Mouse (Mus musculus) gastrocnemius, postnatal 10 days (tissue): ENCODE results near the gene Evl. TPM values are rescaled to one million over a fixed set of nuclear protein-coding genes. Genes with fewer than 3 reads are reported as not detected.
"Not testable (repeated sequence)": the region's sequence is repeated elsewhere in the genome, so short reads cannot be mapped to it uniquely, and the experiment has no call there.

Source experiments
- DNase-seq: peaks from one replicate; pipeline ENCODE4 v3.0.0; 2021; ENCODE audit warnings: mixed read lengths
- total RNA-seq, 2 experiments: library from RNA; stranded (reverse); gene quantifications; 2 replicates each; pipeline ENCODE4 v1.2.3; 2021

Evl gene
- total RNA-seq, 2 experiments from 2014 or later = 46.3 to 55.1 TPM

GRCm38 (mm10) chr12:108698697-108699471 lies 144.4 kb downstream of the Evl start:
- DNase-seq = no peak

- DNase-seq = no peak
Measured at GRCm38 (mm10) chr12:108699576-108699975, 145.1 kb downstream of the Evl start.

- no peak for DNase-seq
Measured at GRCm38 (mm10) chr12:108700037-108700436, 145.5 kb downstream of the Evl start.

- no peak for DNase-seq
Measured at GRCm38 (mm10) chr12:108701221-108701620, 146.7 kb downstream of the Evl start.

GRCm38 (mm10) chr12:108702185-108702584 lies 147.7 kb downstream of the Evl start, which contains the start of gene Degs2:
Gene Degs2 (minus strand): TSS chr12:108702315.
- no peak for DNase-seq

- DNase-seq = no peak
Measured at GRCm38 (mm10) chr12:108705486-108705885, 151.0 kb downstream of the Evl start.

GRCm38 (mm10) chr12:108706129-108706528 lies 151.6 kb downstream of the Evl start:
- DNase-seq = no peak

GRCm38 (mm10) chr12:108709386-108709785 lies 154.9 kb downstream of the Evl start:
- no peak for DNase-seq

GRCm38 (mm10) chr12:108709964-108710765 lies 155.6 kb downstream of the Evl start:
- DNase-seq = no peak

- no peak for DNase-seq
Measured at GRCm38 (mm10) chr12:108710861-108711615, 156.5 kb downstream of the Evl start.

- no peak for DNase-seq
Measured at GRCm38 (mm10) chr12:108712481-108712880, 158.0 kb downstream of the Evl start.

- not testable (repeated sequence) for DNase-seq
Measured at GRCm38 (mm10) chr12:108713972-108714371, 159.5 kb downstream of the Evl start.

GRCm38 (mm10) chr12:108715854-108716253 lies 161.3 kb downstream of the Evl start:
- no peak for DNase-seq

GRCm38 (mm10) chr12:108718485-108718884 lies 164.0 kb downstream of the Evl start:
- DNase-seq = no peak

- DNase-seq = no peak
Measured at GRCm38 (mm10) chr12:108722464-108722863, 167.9 kb downstream of the Evl start.

- DNase-seq = no peak
Measured at GRCm38 (mm10) chr12:108723841-108724240, 169.3 kb downstream of the Evl start.

- DNase-seq = no peak
Measured at GRCm38 (mm10) chr12:108734386-108734785, 179.9 kb downstream of the Evl start.

- no peak for DNase-seq
Measured at GRCm38 (mm10) chr12:108737838-108738237, 183.3 kb downstream of the Evl start.
